Mouse (Mus musculus) embryonic facial prominence, embryonic 14.5 days (tissue): ENCODE data around the gene Lbx2. TPM values are rescaled to one million over a fixed set of nuclear protein-coding genes. Genes with fewer than 3 reads are reported as not detected.

ENCODE experiments used
- ATAC-seq: fragments of 200-750 bp; cut with Nextera tagmentation; 2 replicates; pipeline ENCODE4 v1.8.0; 2017; ENCODE audit warnings: low read depth, moderate number of reproducible peaks, moderate TSS enrichment
- DNase-seq: peaks from one replicate; pipeline ENCODE4 v3.0.0-alpha.2; 2015; ENCODE audit warnings: low spot score
- H3K27ac ChIP-seq: fragments of 300-500 bp; sonication (generic); replicated peaks from 2 replicates; pipeline ENCODE4 v1.5.1; 2014; ENCODE audit warnings: low read depth, mild to moderate bottlenecking, low read length, moderate library complexity
- H3K27me3 ChIP-seq: fragments of 300-500 bp; sonication (generic); replicated peaks from 2 replicates; pipeline ENCODE4 v1.6.1; 2014; ENCODE audit warnings: low read length; ENCODE audit not compliant: control insufficient read depth, insufficient read depth
- H3K36me3 ChIP-seq: fragments of 300-500 bp; sonication (generic); 2 replicates; pipeline ENCODE4 v1.6.1; 2014; ENCODE audit warnings: low read length, mixed read lengths; ENCODE audit not compliant: control insufficient read depth, insufficient read depth
- H3K4me1 ChIP-seq: fragments of 300-500 bp; sonication (generic); 2 replicates; pipeline ENCODE4 v1.6.1; 2014; ENCODE audit warnings: antibody characterized with exemption, low read length; ENCODE audit not compliant: control insufficient read depth, insufficient read depth
- H3K4me2 ChIP-seq: fragments of 300-500 bp; sonication (generic); 2 replicates; pipeline ENCODE4 v1.6.1; 2014; ENCODE audit warnings: low read depth, mild to moderate bottlenecking, low read length, moderate library complexity, mixed read lengths
- H3K4me3 ChIP-seq: fragments of 300-500 bp; sonication (generic); 2 replicates; pipeline ENCODE4 v1.5.1; 2014; ENCODE audit warnings: low read depth, mild to moderate bottlenecking, low read length
- H3K9ac ChIP-seq: fragments of 300-500 bp; sonication (generic); 2 replicates; pipeline ENCODE4 v1.6.1; 2014; ENCODE audit warnings: low read depth, mild to moderate bottlenecking, low read length, moderate library complexity, mixed read lengths
- H3K9me3 ChIP-seq: fragments of 300-500 bp; sonication (generic); 2 replicates; pipeline ENCODE4 v1.6.1; 2016; ENCODE audit warnings: low read length; ENCODE audit not compliant: control insufficient read depth
- WGBS: fragments of 180-500 bp; shearing (Covaris S2); extraction: QIAGEN DNeasy Blood & Tissue Kit; methylation state at CpG from one replicate; pipeline ENCODE4 v1.1.7; 2014; 5-methylcytosine and 5-hydroxymethylcytosine counted together
- polyA plus RNA-seq: library from polyadenylated mRNA; unstranded; fragments of >200 nt; fragmentation: Nextera tagmentation; extraction: Ambion mirVana; gene quantifications from 2 replicates; pipeline ENCODE4 v1.2.1, GENCODE M21; 2014

The Lbx2 gene
- polyA plus RNA-seq, 1 experiment from 2014 or later = 0.71 TPM

DNA sequence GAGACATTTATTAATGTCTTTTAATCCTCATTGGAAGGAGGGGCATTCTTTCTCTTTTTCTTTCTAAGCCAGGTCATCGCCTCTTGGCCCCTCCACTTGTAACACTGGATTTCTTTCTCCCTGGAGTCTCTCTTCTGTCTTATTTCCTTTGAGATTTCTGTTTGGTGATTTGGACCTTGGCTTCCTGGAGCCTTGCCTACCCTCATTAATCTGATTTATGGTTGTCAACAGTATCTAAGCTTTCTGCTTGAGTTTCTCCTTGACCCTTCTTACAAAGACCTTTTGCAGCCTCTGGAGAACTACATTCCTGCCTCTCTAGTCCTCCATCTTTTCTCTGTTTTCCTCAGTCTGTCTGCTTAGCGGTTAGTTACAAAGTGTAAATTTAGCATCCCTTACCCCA lies 12.2 kb downstream of the Lbx2 start:
- no peak overlapping the region for H3K9ac ChIP-seq
- H3K36me3 ChIP-seq = no peaks in the 10 kb centered on the region
- ATAC-seq (no peak), DNase-seq (no peak)
- H3K4me3 ChIP-seq = no peak overlapping the region
- no peak overlapping the region for H3K27ac ChIP-seq
- H3K27me3 ChIP-seq = 0 out of 2 replicates have a peak, but pooled peaks cover 5% of the 10 kb centered on the region
- no peak overlapping the region for H3K4me2 ChIP-seq
- peaks cover 4% of the 10 kb centered on the region; the same call in 1 of the 2 replicates for H3K9me3 ChIP-seq
- H3K4me1 ChIP-seq = peaks cover 5% of the 10 kb centered on the region; the same call in 1 of the 2 replicates
- 63% methylated on average over 2 of the region's 2 CpGs for WGBS

DNA sequence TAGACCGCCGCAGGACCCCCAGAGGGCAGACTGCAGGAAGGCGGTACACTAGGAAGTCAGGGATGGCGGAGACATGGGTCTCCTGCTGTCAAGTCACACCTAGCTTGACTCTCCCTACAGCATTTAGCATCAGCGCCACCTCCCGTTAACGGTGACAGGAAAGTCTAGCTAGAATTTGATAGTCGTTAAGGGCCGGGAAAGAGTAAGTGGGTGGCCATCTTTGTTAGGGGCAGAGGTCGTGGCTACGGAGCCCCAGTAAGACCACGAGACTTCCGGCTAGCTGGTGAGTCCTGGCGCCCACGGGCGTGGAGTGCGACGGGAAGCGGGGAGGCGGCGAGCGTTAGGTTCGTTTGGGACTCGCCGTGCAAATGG lies 15.1 kb downstream of the Lbx2 start, which contains the start of the genes Ccdc142 and Gm42688:
Ccdc142 (plus strand) TSS at position 286 of the 372 bp plus-strand sequence.
Gm42688 (plus strand) TSS at position 302 of the 372 bp plus-strand sequence.
- peak; percentile 94 for DNase-seq
- H3K9me3 ChIP-seq = no peaks in the 10 kb centered on the region
- peak within 1 kb of the TSS; percentile 74 for H3K27ac ChIP-seq
- H3K4me3 ChIP-seq = peak within 1 kb of the TSS; percentile 73
- WGBS = 2% methylated on average over 11 of the region's 25 CpGs
- peak; percentile 89 for ATAC-seq
- peak within 1 kb of the TSS; percentile 73 for H3K9ac ChIP-seq
- H3K4me1 ChIP-seq = peaks cover 5% of the 10 kb centered on the region; the same call in 1 of the 2 replicates
- H3K4me2 ChIP-seq = peak within 1 kb of the TSS; percentile 97
- H3K36me3 ChIP-seq = 0 out of 2 replicates have a peak, but pooled peaks cover 3% of the 10 kb centered on the region
- 0 out of 2 replicates have a peak, but pooled peaks cover 5% of the 10 kb centered on the region for H3K27me3 ChIP-seq

DNA sequence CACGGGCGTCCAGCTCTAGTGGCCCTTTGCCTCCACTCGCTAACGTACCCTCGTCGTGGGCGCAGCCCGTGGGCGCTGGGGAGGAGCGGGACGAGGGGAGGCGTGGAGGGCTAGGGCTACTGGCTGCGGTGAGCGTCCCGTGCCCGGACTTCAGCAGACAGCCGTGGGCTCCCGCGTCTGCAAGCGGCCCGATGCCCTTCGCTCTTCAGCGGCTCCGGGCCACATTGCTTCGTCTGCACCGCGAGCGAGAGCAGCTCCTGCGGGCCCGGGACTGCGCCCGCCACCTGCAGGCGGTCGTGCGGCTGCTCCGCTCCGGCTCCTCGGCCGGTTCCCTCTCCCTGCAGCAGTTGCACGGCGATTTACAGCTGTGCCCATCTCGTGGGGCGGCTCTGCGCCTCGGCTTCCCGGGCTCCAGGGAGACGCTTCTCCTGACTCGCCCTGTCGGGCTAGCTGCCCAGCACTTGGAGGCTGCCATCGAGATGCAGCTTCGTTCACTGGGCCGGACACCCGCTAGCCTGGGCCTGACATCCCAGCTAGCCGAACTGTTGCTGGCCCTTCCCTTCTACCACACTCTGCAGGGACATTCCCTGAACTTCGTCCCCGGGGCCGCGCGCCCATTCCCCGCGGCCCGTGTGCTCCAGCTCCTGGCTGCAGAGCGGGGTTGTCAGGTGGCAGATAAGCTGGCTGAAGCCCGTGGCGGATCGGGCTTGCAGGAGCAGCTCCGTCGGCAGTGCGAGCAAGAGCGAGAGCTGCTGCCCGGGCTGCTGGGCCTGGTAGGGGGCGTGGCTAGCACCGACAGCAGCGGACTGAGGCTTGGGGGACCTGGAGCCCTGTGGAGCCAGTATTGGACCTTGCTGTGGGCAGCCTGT lies 15.8 kb downstream of the Lbx2 start:
- under 1% methylated on average over 58 of the region's 74 CpGs for WGBS
- Histone ChIP-seq H3K4me1 (peaks cover 5% of the 10 kb centered on the region; the same call in 1 of the 2 replicates), H3K4me3 (peak overlapping the region; percentile 73), H3K4me2 (peak overlapping the region; percentile 97), H3K9ac (peak overlapping the region; percentile 73), H3K27me3 (0 out of 2 replicates have a peak, but pooled peaks cover 5% of the 10 kb centered on the region), H3K9me3 (no peaks in the 10 kb centered on the region), H3K36me3 (0 out of 2 replicates have a peak, but pooled peaks cover 3% of the 10 kb centered on the region), H3K27ac (peak overlapping the region; percentile 74)
- peak; percentile 79 for DNase-seq
- peak; percentile 82 for ATAC-seq

DNA sequence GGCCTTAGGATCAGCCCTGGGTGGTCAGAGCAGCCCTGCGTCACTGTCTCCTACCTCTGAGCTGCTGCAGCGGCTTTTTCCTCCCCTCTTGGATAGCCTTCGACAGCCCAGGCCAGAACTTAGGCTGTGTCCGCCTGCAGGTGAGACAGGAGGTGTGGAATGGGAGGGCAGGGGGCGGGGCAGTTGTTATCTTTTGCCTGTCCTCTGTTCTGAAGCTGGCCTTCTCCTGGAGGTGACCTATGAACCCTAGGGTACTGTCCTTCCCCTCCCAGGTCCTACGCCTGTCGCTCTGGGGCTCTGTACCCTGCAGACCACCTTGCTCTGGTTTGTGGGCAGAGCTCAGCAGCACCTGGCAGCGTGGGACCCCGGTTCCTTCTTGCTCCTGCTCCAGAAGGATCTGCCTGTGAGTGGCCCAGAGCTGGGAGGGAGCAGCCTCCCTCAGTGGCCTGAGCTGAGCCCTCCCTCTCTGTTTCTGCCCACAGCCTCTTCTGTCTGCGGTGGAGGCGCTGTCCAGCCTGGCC lies 17.0 kb downstream of the Lbx2 start:
- peaks cover 9% of the 10 kb centered on the region for H3K4me1 ChIP-seq
- ATAC-seq (no peak), DNase-seq (no peak)
- no peak overlapping the region for H3K4me3 ChIP-seq
- H3K27me3 ChIP-seq = 0 out of 2 replicates have a peak, but pooled peaks cover 5% of the 10 kb centered on the region
- no peaks in the 10 kb centered on the region for H3K9me3 ChIP-seq
- H3K36me3 ChIP-seq = 0 out of 2 replicates have a peak, but pooled peaks cover 3% of the 10 kb centered on the region
- H3K27ac ChIP-seq = no peak overlapping the region
- WGBS = 52% methylated on average over 11 of the region's 11 CpGs
- H3K4me2 ChIP-seq = peak overlapping the region; percentile 97
- H3K9ac ChIP-seq = peak overlapping the region; percentile 73

DNA sequence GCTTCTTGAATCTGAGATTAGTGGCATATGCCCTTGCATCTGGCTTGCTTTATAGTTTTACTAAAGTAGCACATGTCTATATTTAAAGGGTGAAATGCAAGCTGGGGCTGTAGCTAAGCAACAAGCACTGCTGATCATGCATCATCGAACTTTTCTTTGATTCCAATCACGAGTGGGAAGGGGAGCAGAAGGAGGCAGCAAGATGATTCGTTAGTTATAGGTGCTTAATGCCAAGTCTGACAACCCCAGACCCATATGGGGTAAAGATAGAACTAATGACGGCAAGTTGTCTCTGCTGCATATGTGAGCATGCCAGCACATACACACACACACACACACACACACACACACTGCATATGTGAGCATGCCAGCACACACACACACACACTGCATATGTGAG lies 18.0 kb downstream of the Lbx2 start:
- Histone ChIP-seq H3K9ac (no peak overlapping the region), H3K36me3 (0 out of 2 replicates have a peak, but pooled peaks cover 3% of the 10 kb centered on the region), H3K27me3 (0 out of 2 replicates have a peak, but pooled peaks cover 5% of the 10 kb centered on the region), H3K9me3 (no peaks in the 10 kb centered on the region), H3K27ac (no peak overlapping the region), H3K4me1 (peaks cover 12% of the 10 kb centered on the region), H3K4me3 (no peak overlapping the region), H3K4me2 (no peak overlapping the region)
- WGBS = 67% methylated on average over 4 of the region's 4 CpGs
- ATAC-seq (no peak), DNase-seq (no peak)

DNA sequence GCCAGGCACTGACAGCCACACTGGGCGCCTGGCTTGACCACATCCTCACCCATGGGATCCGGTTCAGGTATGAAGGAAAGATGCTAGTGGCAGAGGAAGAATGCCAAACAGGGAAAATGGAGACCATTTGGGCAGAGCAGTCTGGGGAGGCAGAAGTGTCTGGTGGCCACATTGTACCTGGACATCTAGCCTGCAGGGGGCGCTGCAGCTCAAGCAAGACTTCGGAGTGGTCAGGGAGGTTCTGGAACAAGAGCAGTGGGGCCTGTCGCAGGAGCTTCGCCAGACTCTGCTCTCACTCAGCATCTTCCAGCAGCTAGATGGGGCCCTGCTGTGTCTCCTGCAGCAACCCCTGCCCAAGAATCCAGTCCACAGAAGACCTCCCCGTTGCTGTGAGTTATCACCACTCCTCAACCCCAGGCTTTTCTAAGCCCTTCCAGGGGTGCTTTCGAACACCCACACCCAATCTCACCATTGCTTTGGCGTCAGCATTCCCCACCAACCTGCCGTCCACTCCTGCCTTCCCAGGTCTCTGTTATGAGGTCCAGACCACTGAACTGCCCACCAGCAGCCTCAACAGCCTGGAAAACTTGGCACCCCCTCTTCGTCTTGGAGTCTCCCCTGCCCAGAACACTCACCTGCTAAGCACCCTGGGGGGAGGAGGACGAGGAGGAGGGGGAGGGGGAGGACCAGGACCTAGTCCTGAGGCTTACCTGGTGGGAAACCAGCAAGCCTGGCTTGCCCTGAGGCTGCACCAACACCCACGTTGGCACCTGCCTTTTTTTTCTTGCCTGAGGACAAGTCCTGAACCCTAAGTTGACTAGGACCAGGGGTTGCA lies 21.6 kb downstream of the Lbx2 start:
- Histone ChIP-seq H3K9ac (peak overlapping the region; percentile 86), H3K9me3 (no peaks in the 10 kb centered on the region), H3K36me3 (peaks cover 7% of the 10 kb centered on the region; the same call in 1 of the 2 replicates), H3K4me1 (peaks cover 16% of the 10 kb centered on the region), H3K4me3 (peak overlapping the region; percentile 91), H3K27ac (peak overlapping the region; percentile 67; the same call in 1 of the 2 replicates), H3K4me2 (peak overlapping the region; percentile 90), H3K27me3 (no peaks in the 10 kb centered on the region)
- DNase-seq (peak; percentile 75), ATAC-seq (peak; percentile 48)
- WGBS = 35% methylated on average over 12 of the region's 13 CpGs

DNA sequence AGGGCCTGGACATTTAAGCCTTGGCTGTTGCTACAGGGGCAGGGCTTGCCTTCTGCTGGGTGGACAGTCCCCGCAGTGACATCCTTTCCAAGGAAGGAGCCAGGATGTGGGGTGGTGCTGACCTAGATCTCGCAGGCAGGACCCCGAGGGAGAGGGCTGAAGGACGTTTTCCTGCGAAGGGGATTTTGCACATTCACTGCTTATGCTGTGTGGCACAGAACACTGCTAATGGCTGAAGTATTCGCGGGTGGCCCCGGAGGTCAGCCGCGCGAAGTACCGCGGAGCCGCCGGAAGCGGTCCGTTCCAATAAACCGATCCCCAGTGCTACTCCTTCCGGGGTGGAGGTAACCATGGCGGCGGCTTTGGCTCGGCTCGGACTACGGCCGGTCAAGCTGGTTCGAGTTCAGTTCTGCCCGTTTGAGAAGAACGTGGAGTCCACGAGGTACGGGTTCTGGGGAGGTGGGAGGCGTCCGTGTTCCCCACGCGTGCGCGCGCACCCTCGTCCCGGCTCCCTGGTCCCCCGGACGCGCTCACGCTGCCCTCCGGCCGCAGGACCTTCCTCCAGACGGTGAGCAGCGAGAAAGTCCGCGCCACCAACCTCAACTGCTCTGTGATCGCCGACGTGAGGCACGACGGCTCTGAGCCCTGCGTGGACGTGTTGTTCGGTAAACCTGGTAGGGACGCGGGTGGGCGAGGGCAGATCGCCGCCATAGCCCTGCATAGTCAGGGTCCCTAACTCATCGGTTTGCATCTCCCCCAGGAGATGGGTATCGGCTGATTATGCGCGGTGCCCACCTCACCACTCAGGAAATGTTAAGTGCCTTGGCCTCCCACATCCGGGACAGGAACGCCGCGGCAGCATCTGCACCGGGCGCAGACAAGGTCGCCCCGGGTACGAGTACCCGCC lies 22.8 kb downstream of the Lbx2 start, which contains the start of gene Mrpl53:
Mrpl53 (plus strand) TSS at position 279 of the 907 bp plus-strand sequence.
- WGBS = 0% methylated on average over 65 of the region's 76 CpGs
- Histone ChIP-seq H3K9ac (peak within 1 kb of the TSS; percentile 86), H3K4me1 (peaks cover 13% of the 10 kb centered on the region), H3K9me3 (no peaks in the 10 kb centered on the region), H3K27me3 (no peaks in the 10 kb centered on the region), H3K27ac (peak within 1 kb of the TSS; percentile 67), H3K4me3 (peak within 1 kb of the TSS; percentile 91), H3K4me2 (peak within 1 kb of the TSS; percentile 90), H3K36me3 (peaks cover 7% of the 10 kb centered on the region; the same call in 1 of the 2 replicates)
- peak; percentile 84 for DNase-seq
- ATAC-seq = peak; percentile 92
